Mouse (Mus musculus): ENCODE measurements around the gene Slc4a8. TPM values are rescaled to one million over a fixed set of nuclear protein-coding genes. Genes with fewer than 3 reads are reported as not detected.
A peak's percentile ranks its signal among the peaks of the same experiment; 100 is the strongest.

Slc4a8 gene
- total RNA-seq, 2 experiments from 2014 or later, result 0.09 to 1.3 TPM

DNA sequence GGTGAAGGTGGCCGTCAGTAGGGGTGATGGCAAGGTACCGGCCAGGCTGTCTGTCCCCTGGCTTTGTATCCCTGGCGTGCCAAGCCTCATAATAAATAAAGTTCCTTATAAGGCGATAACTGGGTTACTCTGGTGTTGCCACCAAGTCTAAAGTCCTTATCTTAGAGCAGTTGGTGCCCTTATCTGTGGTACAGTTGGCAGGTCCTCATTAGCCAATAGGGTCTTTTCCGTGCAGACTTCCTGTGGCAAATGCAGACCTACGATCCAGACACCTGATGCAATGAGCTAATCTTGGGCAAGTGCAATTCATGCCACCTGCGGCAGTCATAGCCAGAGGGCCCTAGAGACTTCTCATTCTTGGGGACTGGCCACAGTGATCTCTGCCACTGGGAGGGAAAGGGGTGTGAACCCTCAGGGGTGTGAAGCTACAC, 23.2 kb upstream of the Slc4a8 start:
- ATAC-seq (replicated peaks; ENCODE audit: low FRiP score, poor library complexity, severe bottlenecking), result peak; percentile 76

DNA sequence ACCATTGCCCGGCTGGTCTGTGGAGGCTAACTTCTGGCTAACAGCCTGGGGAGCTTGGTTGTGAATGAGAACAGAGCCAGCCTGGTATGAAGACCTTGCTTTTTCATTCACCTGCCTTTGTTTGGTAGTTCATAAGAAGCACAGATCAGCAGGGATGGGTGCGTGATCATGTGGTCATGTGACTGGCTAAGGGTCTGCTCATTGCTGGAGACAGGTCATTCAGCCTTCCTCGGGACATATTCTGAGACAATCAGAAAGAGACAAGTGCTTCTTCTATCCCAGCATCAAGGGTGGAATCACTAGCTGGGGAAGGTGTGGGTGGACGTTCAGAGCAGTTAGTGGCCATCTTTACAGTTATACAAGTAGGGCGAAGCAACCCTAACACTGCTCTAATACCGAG, 22.1 kb upstream of the Slc4a8 start:
- ATAC-seq (replicated peaks; ENCODE audit: low FRiP score, poor library complexity, severe bottlenecking), result no peak

DNA sequence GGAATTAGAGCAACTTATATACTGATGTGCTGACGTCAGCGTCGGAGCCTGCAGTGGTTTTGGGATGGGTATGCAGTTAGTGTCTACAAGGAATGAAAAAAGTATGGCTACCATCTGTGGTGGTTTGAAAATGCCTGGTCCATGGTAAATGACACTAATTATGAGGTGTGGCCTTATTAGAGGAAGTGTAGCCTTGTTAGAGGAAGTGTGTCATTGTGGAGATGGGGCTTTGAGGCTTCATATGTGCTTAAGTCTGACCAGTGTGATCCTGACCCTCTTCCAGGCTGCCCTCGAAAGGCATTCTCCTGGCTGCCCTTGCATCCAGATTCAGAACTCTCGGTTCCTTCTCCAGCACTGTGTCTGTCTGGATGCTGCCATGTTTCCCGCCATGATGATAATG, 18.3 kb upstream of the Slc4a8 start:
- ATAC-seq (replicated peaks; ENCODE audit: low FRiP score, poor library complexity, severe bottlenecking), result no peak

DNA sequence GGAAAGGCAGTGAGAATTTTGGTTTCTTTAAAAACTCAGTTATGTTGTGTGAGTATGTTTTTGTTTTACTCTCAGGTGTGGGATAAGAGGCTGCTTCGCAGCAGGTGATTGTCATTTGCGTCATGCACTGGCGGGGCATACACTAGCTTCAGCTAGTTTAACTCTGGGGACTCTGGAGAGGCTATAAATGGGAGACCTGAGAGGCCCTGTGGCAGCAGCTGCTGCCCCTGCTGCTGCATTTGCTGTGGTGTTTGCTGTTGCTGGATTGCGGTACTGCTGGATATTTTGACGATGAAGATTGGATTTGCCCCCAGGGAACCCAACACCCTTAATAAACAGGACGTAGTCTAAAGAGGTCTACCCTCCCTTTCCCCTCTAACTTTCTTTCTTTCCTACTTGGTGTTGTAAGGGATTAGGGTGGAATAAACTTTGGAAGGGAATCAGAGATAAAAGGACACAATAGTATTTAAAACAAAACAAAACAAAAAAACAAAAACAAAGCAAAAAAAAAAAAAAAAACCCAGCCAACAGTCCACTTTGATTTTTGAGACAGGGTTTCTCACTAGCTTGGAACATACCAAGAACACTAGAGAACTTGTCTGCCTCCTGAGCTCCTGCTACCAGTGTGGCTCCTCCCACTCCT, 14.9 kb upstream of the Slc4a8 start:
- peak; percentile 21; the same call in 1 of the 2 replicates for ATAC-seq (replicated peaks; ENCODE audit: low FRiP score, poor library complexity, severe bottlenecking)

DNA sequence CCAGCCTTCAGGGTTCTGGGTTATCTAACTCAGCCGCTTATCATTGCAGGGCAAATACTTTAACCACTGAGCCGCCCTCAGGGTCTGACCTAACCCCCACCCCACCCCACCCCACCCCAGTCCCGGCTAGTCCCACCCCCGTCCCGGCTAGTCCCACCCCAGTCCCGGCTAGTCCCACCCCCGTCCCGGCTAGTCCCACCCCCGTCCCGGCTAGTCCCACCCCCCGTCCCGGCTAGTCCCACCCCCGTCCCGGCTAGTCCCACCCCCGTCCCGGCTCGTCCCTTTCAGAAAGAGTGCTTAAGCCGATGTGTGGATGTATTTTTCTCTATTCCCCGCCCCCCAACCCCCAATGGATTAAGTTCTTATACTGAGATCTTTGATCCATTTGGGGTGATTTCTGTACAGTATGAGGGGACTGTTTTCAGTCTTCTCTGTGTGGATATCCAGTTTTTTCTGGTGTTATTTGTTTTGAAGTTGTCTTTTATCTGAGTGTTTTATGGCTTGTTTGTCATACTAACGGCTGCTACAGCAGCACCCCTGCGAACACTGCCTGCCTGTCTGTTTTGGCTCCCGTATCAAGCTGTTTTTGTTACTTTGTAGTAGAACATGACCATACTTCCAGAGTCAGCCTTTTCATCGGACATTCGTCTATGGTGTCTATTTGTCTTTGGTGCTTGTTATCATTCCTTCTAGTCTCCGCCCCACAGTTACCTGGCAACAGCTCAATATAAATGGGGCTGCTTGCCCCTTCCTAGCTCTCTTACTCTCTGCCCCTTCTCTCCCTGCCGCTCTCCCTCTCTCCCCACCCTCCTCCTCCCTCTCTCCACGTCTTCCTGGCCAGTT, 14.2 kb upstream of the Slc4a8 start:
- peak; percentile 89 for ATAC-seq (replicated peaks; ENCODE audit: low FRiP score, poor library complexity, severe bottlenecking)

DNA sequence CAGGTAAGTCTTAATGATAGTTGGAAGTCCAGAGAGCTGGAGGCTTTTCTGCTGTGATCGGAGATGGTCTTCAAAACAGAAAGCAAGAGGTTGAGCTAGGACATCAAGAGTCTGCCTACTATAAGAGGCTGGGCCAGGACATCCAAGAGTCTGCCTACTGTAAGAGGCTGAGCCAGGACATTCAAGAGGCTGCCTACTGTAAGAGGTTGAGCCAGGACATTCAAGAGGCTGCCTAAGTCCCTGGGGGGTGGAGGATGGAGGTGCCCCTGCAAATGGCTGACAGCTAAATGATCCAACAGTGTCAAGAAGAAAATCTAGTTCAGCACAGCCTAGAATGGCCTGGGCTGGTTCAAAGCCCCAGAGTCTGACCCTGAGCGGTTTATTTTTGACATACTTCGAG, 13.0 kb upstream of the Slc4a8 start:
- ATAC-seq (replicated peaks; ENCODE audit: low FRiP score, poor library complexity, severe bottlenecking), result no peak

DNA sequence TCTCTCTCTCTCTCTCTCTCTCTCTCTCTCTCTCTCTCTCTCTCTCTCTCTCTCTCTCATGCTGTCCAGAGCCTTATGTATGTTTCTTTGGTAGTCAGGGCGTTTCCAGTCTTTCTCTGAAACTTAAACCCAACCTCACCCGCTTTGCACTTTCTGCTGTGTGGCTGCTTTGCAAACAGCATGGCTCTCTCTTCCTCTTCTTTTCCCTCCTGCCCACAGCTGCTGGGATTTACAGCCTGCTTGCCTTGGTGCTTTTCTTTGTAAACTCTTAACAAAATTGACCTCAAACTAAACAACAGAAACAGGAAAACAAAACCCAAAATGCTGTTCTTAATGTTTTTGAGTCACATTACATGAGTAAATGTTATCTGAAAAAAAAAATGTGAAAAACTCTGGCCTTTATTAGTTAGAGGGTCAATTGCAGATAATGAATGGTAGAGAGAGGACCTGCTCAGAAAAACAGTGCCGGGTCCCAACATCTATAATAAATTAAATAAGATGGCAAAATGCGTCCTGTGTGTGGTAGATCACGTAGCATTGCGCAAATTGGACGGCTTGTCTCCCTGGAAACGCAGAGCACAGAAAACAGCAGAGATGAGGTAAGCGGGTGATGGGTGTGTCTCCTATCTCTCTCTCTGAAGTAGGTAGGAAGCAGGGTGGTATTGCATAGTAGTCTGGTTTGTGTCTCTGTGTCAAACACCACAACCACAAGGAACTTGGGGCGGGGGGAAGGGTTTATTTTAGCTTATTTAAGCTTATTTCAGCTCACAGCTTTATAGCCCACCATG, 11.6 kb upstream of the Slc4a8 start:
- peak; percentile 54 for ATAC-seq (replicated peaks; ENCODE audit: low FRiP score, poor library complexity, severe bottlenecking)

DNA sequence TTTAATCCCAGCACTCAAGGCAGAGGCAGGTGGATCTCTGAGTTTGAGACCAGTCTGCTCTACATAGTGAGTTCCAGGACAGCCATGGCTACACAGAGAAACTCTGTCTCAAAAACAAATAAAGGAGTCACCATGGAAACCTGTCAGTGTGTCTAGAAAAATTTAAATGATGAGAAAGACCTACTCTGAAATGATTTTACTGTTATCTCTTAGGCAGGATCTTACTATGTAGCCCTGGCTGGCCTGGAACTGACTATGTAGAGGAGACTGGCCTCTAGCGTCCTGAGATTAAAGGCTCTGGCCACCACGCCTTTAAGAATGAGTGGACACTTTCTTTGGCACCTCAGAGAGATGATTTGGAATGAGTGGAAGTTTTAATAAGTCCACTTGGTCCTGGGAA, 9.1 kb upstream of the Slc4a8 start:
- ATAC-seq (replicated peaks; ENCODE audit: low FRiP score, poor library complexity, severe bottlenecking), result no peak

DNA sequence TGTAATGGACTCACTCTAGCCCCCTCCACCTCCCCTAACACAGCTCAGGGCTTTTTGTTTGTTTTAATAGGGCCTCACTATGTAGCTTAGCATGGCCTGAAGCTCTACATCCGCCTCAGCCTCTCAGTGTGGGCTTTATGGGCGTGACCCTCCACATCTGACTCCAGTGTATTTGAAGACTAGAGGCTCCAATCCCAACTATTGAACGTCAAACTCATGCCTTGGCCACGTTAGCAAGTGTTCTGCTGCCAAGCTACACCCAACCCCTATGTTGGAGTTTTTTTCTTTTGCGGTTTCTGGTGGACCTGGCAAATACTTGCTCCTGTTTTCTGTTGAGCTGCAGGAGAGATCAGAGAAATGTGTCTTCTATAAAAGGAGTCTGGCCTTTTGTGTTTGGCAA, 8.5 kb upstream of the Slc4a8 start:
- no peak for ATAC-seq (replicated peaks; ENCODE audit: low FRiP score, poor library complexity, severe bottlenecking)

DNA sequence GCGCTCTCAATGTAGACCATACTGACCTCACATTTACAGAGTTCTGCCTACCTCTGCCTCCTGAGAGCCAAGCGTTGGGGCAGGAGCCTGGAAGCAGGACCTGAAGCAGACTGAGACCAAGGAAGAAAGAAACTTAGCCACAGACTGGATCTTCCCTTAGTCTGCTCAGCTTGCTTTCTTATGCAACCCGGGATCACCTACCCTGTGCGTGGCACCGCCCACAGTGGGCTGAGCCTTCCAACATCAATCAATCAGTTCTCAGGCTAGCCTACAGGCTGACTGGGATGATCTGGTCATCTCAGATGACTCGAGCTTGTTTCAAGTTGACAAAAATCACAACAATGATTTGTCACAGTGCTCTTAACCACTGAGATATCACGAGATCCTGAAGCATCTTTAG, 7.5 kb upstream of the Slc4a8 start:
- no peak for ATAC-seq (replicated peaks; ENCODE audit: low FRiP score, poor library complexity, severe bottlenecking)

DNA sequence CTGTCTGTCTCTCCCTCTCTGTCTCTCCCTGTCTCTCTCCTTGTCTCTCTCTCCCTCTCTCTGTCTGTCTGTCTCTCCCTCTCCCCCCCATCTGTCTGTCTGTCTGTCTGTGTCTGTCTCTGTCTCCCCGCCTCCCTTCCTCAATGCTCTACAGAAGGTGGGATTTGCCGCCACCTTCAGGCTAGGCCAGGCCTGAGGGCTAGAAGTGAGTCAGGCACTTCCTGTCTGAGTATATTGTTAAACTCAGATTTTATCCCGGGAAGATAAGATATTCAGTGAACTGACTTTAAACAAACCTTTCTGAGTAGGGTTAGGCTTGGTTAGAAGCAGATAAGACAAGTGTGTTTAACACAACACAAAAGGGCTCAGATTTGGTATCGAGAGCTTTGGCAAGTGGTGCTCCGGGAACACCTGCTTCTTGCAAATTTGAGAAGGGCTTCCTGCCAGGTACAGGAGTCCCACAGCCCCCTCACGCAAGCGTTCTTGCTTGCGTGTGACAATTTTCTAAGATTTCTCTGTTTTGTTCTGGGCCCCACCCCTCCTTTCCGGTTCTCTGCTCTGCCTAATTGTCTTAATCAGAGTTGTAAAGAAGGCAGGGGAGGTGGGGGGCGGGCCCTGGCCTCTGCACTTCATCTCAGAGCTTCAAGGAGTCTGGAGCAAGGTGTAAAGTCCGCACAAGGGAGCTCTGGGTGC, 6.6 kb upstream of the Slc4a8 start:
- ATAC-seq (replicated peaks; ENCODE audit: low FRiP score, poor library complexity, severe bottlenecking), result no peak

DNA sequence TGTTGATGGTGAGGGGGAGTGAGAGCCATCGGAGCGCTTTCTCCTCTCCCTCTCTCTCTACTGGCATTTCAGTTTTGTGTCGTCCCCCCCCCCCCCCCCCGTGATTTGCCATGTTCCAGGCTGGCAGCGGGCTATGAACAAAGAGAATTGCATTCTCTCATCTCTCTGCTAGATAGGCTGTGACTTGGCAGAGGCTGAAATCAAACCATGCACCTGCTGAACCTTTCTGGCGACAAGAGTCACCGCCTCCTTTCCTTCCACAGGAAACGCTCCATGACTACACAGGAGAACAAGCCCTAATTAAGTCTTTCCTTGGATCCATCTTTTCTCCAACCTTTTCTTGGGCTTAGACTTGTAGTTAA, 6.1 kb upstream of the Slc4a8 start:
- no peak for ATAC-seq (replicated peaks; ENCODE audit: low FRiP score, poor library complexity, severe bottlenecking)

DNA sequence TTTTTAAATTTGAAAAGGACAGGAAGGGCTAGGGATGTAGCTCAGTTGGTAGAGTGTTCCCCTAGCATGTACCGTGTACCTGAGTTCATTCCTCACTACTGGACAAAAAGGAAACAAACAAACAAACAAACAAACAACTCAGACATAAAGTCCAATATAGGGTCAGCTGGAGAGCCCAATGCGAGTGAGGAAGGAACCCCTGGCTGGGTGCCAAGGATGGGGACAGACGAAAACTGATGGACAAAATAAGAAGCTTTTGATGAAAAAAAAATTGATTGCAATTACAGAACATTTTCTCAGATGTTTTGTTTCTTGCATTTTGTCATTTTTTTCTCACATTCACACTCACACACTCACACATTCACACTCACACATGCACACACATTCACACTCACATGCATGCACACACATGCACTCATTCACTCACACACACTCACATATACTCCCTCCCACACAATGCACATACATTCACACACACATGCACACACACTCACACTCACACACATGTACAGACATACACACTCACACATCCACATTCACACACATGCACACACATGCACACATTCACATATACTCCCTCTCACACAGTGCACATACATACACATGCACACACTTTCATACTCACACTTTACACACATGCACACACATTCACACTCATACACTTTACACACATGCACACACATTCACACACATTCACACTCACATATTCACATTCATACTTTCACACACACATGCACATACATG, 5.5 kb upstream of the Slc4a8 start:
- ATAC-seq (replicated peaks; ENCODE audit: low FRiP score, poor library complexity, severe bottlenecking), result no peak

DNA sequence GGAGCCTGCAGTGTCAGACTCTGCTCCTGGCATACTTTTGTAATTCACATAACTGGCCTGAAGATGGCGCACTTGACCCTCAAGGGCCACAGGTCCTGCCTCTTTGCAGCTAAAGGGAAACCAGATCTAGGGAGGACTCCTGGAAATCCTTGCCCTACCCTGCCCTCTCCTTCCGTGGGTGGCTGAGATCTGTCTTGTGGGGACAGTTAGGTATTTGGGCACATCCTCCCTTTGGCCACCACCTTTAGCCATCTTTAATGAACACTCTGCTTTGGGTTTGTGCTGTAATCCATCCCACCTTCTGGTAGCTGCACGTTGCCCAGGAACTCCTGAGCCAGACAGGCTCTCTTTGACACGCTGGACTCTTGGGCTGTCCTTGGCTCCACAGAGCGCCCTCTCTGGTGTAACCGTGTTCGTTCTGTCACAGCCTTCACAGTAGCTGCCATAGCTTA, 4.0 kb upstream of the Slc4a8 start:
- ATAC-seq (replicated peaks; ENCODE audit: low FRiP score, poor library complexity, severe bottlenecking), result peak; percentile 64

DNA sequence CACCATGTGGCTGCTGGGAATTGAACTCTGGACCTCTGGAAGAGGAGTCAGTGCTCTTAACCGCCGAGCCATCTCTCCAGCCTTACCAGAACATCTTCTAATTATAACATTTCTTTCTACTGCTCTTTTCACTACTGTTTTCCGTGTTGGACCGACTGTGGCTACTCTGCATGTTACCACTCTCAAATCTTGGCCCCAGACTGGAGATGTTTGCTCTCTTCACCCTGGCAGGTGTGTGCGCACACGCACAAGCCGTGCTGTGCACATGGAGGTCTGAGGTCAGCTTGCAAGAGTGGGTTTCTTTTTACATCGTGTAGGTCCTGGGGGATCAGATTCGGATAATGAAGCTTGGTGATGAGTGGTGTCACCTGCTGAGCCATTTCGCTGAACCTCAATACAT, 2.3 kb upstream of the Slc4a8 start:
- ATAC-seq (replicated peaks; ENCODE audit: low FRiP score, poor library complexity, severe bottlenecking), result no peak

DNA sequence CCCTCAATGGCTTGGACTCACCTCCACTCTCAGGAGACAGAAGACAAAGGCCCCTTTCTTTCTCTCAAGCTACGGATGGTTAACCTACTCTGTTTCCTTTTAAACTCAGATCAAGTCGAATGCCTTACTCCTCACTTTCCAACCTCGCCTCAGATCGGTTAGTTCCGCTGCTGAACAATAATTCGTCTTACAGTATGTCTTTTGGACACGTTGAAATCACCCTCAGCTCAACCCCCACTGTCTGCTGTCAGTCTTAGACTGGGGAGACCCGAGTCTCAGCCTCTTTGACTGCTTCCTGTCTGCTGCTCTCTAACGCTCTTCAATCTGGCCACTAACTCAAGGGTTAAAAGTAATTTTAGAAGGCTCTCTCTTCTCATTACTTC, 520 bp upstream of the Slc4a8 start:
- ATAC-seq (replicated peaks; ENCODE audit: low FRiP score, poor library complexity, severe bottlenecking), result no peak

DNA sequence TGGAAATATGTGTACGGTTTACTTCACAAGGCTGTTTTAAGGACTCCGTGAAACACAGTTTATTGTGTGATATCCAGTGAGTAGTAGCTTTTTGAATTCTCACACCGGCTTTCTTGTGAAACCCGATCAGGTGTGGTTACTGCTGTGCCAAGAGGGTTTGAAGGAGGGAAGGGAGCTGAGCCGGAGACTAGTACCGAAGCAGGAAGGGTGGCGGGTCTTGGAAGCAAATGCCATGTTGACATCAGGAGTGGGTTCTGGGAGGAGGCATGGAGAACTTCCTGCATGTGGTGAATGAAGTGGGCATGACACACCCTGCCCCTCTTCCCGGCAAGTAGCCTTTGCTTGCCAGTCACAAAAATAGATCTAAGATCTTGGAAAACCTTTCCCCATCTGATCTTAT, 1.1 kb downstream of the Slc4a8 start:
- no peak for ATAC-seq (replicated peaks; ENCODE audit: low FRiP score, poor library complexity, severe bottlenecking)

DNA sequence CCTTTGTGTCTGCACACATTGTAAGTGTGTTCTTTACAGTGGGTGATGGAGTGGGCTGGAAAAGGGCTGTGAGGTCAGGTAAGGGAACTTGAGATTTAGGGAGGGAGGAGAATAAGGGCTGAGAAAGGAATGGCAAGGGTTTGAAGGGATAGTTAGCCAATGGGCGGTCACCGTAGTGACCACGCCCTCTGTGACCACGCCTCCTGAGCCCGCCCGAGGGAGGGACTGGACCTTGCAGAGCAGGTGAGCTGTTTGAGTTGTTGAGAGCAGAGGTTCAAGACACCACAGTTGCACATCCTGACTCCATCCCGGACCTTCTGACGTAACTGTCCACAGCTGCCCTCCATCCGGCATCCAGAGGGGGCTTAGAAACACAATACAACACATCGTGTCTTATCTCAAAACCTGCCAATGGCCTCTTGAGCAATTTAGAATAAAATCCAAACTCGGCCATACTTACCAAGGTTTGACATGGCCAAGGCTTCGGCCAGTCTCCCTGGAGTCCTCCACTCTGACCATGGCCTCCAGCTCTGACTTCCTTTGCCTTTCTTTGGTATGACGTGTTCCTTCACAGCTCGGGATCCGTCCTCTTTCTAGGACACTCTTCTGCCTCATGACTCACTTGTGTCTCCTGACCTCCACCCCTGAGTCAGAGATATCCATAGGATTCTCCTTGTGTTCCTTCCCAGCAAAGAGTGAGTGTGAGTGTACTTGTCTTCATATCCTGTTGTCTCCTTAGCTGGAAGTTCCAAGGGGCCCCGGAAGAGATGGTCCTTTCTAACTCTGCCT, 2.8 kb downstream of the Slc4a8 start:
- no peak for ATAC-seq (replicated peaks; ENCODE audit: low FRiP score, poor library complexity, severe bottlenecking)

DNA sequence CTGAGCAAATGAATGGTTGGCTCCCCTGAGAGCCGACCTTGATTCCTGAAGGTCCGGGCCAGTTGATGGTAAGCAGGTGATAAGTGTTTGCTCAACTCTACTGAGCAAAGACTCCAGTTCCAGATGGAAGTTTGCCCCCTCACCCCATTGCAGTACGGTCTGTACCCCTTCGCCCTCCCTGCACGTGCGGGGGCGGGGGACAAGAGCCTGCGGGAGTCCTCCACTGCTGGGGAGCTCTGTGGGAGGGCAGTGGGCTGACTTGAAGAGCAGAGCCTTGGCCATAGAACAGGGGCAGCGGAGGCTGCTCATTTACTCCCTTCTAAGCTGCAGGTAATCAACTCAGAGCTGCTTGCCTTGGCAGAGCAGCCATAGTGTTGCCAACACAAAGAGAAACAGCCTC, 5.3 kb downstream of the Slc4a8 start:
- no peak for ATAC-seq (replicated peaks; ENCODE audit: low FRiP score, poor library complexity, severe bottlenecking)
